ENCODE assay signal across 8 mouse cellular contexts in genomic region chr2:116975091-116975600, GRCm38 (mm10).
DNase-seq lines count a peak whose midpoint lies in the region; ATAC-seq lines count a peak whose summit lies in the region.

No protein-coding gene starts in this region.

- DNase-seq in ovary, postnatal 14 days (ENCODE audit: low spot score), result peak; percentile 24
- DNase-seq in ovary, adult 18-20 months (ENCODE audit: low spot score), result no peak
- DNase-seq in adrenal gland, postnatal 25 days, result peak; percentile 61
- no peak for DNase-seq in layer of hippocampus, adult 8-10 months (ENCODE audit: low spot score in 2 of 2)

- WGBS in forebrain, embryonic 13.5 days, result 1% methylated on average over 14 of the region's 14 CpGs
- WGBS in liver, embryonic 12.5 days (ENCODE audit: insufficient replicate concordance), result 5% methylated on average over 14 of the region's 14 CpGs
- WGBS in midbrain, embryonic 16.5 days, result under 1% methylated on average over 14 of the region's 14 CpGs

- peak overlapping the region; percentile 46 for H3K4me3 ChIP-seq in forebrain, embryonic 13.5 days
- H3K4me3 ChIP-seq in liver, embryonic 12.5 days, result peak overlapping the region; percentile 52
- peak overlapping the region; percentile 62 for H3K4me3 ChIP-seq in midbrain, embryonic 16.5 days (ENCODE audit: low read depth, low read length)

- H3K36me3 ChIP-seq in forebrain, embryonic 13.5 days (ENCODE audit: poor library complexity, severe bottlenecking), result no peaks in the 10 kb centered on the region
- no peaks in the 10 kb centered on the region for H3K36me3 ChIP-seq in liver, embryonic 12.5 days
- no peaks in the 10 kb centered on the region for H3K36me3 ChIP-seq in midbrain, embryonic 16.5 days (ENCODE audit: control insufficient read depth, insufficient read depth, low read length)

- peaks cover 65% of the 10 kb centered on the region for H3K4me1 ChIP-seq in forebrain, embryonic 13.5 days
- peaks cover 29% of the 10 kb centered on the region for H3K4me1 ChIP-seq in liver, embryonic 12.5 days
- peaks cover 37% of the 10 kb centered on the region for H3K4me1 ChIP-seq in midbrain, embryonic 16.5 days (ENCODE audit: control insufficient read depth, insufficient read depth, low read length)

- peak overlapping the region; percentile 98 for H3K27ac ChIP-seq in forebrain, embryonic 13.5 days
- H3K27ac ChIP-seq in liver, embryonic 12.5 days, result peak overlapping the region; percentile 75
- H3K27ac ChIP-seq in midbrain, embryonic 16.5 days (ENCODE audit: low read length), result peak overlapping the region; percentile 90

- peak overlapping the region; percentile 82 for H3K9ac ChIP-seq in forebrain, embryonic 13.5 days
- peak overlapping the region; percentile 59; the same call in 1 of the 2 replicates for H3K9ac ChIP-seq in liver, embryonic 12.5 days
- peak overlapping the region; percentile 83 for H3K9ac ChIP-seq in midbrain, embryonic 16.5 days (ENCODE audit: low read depth, low read length)

- H3K9me3 ChIP-seq in forebrain, embryonic 13.5 days (replicated peaks), result no peaks in the 10 kb centered on the region
- no peaks in the 10 kb centered on the region for H3K9me3 ChIP-seq in liver, embryonic 12.5 days (replicated peaks)
- no peaks in the 10 kb centered on the region for H3K9me3 ChIP-seq in midbrain, embryonic 16.5 days (replicated peaks; ENCODE audit: control insufficient read depth, low read length, poor library complexity, severe bottlenecking)

- peak; percentile 31 for ATAC-seq in forebrain, embryonic 13.5 days
- ATAC-seq in inflammation-experienced regulatory T-cells, adult 6 months, result peak; percentile 10
- no peak; the same call in 1 of the 2 replicates for ATAC-seq in liver, embryonic 12.5 days
- peak; percentile 60 for ATAC-seq in midbrain, embryonic 16.5 days

- H3K4me2 ChIP-seq in forebrain, embryonic 13.5 days, result peak overlapping the region; percentile 66
- H3K4me2 ChIP-seq in liver, embryonic 12.5 days, result peak overlapping the region; percentile 75
- H3K4me2 ChIP-seq in midbrain, embryonic 16.5 days (ENCODE audit: low read length), result peak overlapping the region; percentile 75

- peaks cover 3% of the 10 kb centered on the region; the same call in 1 of the 2 replicates for H3K27me3 ChIP-seq in forebrain, embryonic 13.5 days
- H3K27me3 ChIP-seq in liver, embryonic 12.5 days (replicated peaks), result peaks cover 39% of the 10 kb centered on the region
- H3K27me3 ChIP-seq in midbrain, embryonic 16.5 days (ENCODE audit: control insufficient read depth, insufficient read depth, low read depth, low read length), result no peaks in the 10 kb centered on the region

Comparison
In these comparisons a context has a peak if more than half of its experiments do, and no peak if none do; other contexts are left out.
1. DNase-seq: peak in ovary, postnatal 14 days (single experiment) and adrenal gland, postnatal 25 days (single experiment); none in ovary, adult 18-20 months (single experiment) and layer of hippocampus, adult 8-10 months (0 of 2).
2. Peak in every context shown above with its lines, with median percentiles within 50 percentile points of each other: H3K27ac ChIP-seq, H3K4me2 ChIP-seq, H3K4me3 ChIP-seq and H3K9ac ChIP-seq.